Mouse (Mus musculus) heart, postnatal 0 days (tissue): ENCODE measurements around the gene Fah.

ENCODE experiments used
- CTCF ChIP-seq: IDR thresholded peaks from 2 replicates; pipeline ENCODE4 v1.5.1; 2016; ENCODE audit warnings: antibody characterized with exemption, control low read depth, low read depth
- EP300 ChIP-seq: IDR thresholded peaks from 2 replicates; pipeline ENCODE4 v1.6.1; 2016; ENCODE audit warnings: antibody characterized with exemption, low read depth

DNA sequence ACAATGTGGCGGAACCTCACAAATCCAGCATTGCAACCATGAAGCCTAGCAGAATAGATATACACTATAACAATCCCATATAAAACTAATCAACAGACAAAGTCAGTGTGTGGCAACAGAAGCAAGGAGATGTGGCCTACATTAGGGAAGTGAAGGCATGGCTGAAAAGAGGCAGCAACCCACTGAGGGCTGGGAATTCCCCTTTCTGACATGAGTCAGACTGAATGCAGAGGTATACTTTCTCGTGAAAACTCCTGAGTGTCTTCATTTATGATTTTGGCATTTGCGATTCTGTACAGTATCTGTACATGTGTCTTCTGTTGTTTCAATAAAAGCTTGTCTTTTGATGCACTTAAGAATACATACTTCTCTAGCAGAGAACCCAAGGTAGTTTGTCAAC, 15.2 kb downstream of the Fah start:
- TF ChIP-seq CTCF (no peak), EP300 (no peak)
